Comparison of ENCODE assay signal across 7 mouse cellular contexts in the genomic region with DNA sequence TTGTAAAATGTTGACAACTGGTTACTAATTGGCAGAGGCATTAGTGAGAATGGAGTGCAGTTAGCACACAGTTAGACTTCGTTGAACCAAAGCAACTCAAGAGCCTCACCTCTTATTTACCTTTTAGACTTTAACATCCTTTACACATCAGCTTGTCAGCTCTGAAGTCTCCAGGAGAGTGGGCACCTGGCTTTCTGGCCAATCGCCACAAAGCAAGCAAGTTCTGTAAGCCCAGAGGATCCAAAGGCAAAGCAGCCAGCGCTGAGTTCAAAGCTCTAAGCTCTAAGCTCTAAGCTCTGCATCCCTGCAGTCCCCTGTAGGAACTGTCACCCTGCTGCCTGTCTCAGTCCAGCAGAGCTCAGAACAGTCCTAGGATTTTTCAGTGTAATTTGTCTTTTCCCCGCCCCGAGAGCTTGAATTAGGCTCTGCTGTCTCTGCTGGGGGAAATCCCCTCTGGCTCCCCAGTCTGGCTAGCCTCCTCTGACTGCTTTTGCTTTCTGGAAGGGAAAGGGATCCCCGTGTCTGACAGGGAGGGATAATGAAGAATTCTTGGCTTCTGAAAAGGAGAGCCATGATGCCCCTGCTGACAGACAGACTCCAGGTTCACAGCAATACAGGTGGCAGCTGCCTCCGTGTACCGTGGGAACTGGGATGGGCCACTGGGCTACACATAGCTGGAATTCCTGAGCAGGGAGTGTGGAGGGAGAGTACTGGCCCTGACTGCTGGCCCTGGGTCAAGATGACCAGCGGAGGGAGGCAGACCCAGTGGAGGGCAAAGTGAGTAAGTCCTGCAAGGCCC.
DNase-seq lines count a peak whose midpoint lies in the region; ATAC-seq lines count a peak whose summit lies in the region.

No protein-coding gene starts in this region.

- no peak overlapping the region for H3K4me2 ChIP-seq in embryonic facial prominence, embryonic 13.5 days
- no peak overlapping the region for H3K4me2 ChIP-seq in neural tube, embryonic 15.5 days

- no peaks in the 10 kb centered on the region for H3K9me3 ChIP-seq in embryonic facial prominence, embryonic 13.5 days
- no peaks in the 10 kb centered on the region for H3K9me3 ChIP-seq in neural tube, embryonic 15.5 days (replicated peaks)

- H3K9ac ChIP-seq in embryonic facial prominence, embryonic 13.5 days, result no peak overlapping the region; the same call in 1 of the 2 replicates
- H3K9ac ChIP-seq in neural tube, embryonic 15.5 days (replicated peaks), result no peak overlapping the region

- H3K27me3 ChIP-seq in embryonic facial prominence, embryonic 13.5 days, result peaks cover 3% of the 10 kb centered on the region; the same call in 1 of the 2 replicates
- H3K27me3 ChIP-seq in neural tube, embryonic 15.5 days (replicated peaks), result no peaks in the 10 kb centered on the region

- no peaks in the 10 kb centered on the region for H3K36me3 ChIP-seq in embryonic facial prominence, embryonic 13.5 days
- peaks cover 17% of the 10 kb centered on the region; the same call in 1 of the 2 replicates for H3K36me3 ChIP-seq in neural tube, embryonic 15.5 days

- no peak overlapping the region for H3K4me3 ChIP-seq in embryonic facial prominence, embryonic 13.5 days
- no peak overlapping the region for H3K4me3 ChIP-seq in neural tube, embryonic 15.5 days (replicated peaks)

- intact Hi-C loops in heart, postnatal 14 days (cut with DNase I), result loop anchor here (1.0 kb wide), 1 partner anchor 43 kb away; no protein-coding TSS in a partner anchor

- peaks cover 26% of the 10 kb centered on the region for H3K4me1 ChIP-seq in embryonic facial prominence, embryonic 13.5 days
- H3K4me1 ChIP-seq in neural tube, embryonic 15.5 days, result peaks cover 3% of the 10 kb centered on the region; the same call in 1 of the 2 replicates

- H3K27ac ChIP-seq in embryonic facial prominence, embryonic 13.5 days, result peak overlapping the region; percentile 13; the same call in 1 of the 2 replicates
- peak overlapping the region; percentile 48; the same call in 1 of the 2 replicates for H3K27ac ChIP-seq in neural tube, embryonic 15.5 days (replicated peaks)

- ATAC-seq in embryonic facial prominence, embryonic 13.5 days (ENCODE audit: insufficient number of reproducible peaks, insufficient read depth, low FRiP score, low TSS enrichment, low read depth), result 0 out of 2 replicates have a peak, but pooled peaks have one; percentile 12
- ATAC-seq in neural tube, embryonic 15.5 days (ENCODE audit: low FRiP score), result 0 out of 2 replicates have a peak, but pooled peaks have one; percentile 16
- no peak for ATAC-seq in inflammation-experienced regulatory T-cells, adult 6 months

- WGBS in embryonic facial prominence, embryonic 13.5 days, result 29% methylated on average over 9 of the region's 9 CpGs
- WGBS in neural tube, embryonic 15.5 days, result 43% methylated on average over 9 of the region's 9 CpGs

- peak; percentile 97 for DNase-seq in Muller cell, postnatal 12 days (ENCODE audit: inconsistent ontology term)
- peak; percentile 42 to 52 for DNase-seq in heart, postnatal 14 days
- peak; percentile 65 to 80 for DNase-seq in kidney, postnatal 4 days
- no peak for DNase-seq in adrenal gland, adult 18-20 months (ENCODE audit: low spot score in 2 of 2)

Comparison
In these comparisons a context has a peak if more than half of its experiments do, and no peak if none do; other contexts are left out.
1. DNase-seq: peak in Muller cell, postnatal 12 days (single experiment), heart, postnatal 14 days (2 of 2) and kidney, postnatal 4 days (2 of 2); none in adrenal gland, adult 18-20 months (0 of 2).